ENCODE assay signal across 23 mouse cellular contexts in genomic region chr2:148290326-148290725, GRCm38 (mm10).
DNase-seq lines count a peak whose midpoint lies in the region; ATAC-seq and TF ChIP-seq lines count a peak whose summit lies in the region.
"Had no signal": no experiment of that assay in that cellular context is flagged by ENCODE, and none has a peak within 500 bp of the region (broad histone marks: within the 10 kb centered on the region; RNA-seq: fewer than 3 reads in every experiment).

No protein-coding gene starts in this region.

- WGBS in heart, embryonic 12.5 days: 50% methylated on average over 3 of the region's 3 CpGs
- WGBS in midbrain, postnatal 0 days: 71% methylated on average over 3 of the region's 3 CpGs

- H3K9ac ChIP-seq in heart, embryonic 12.5 days: no peak overlapping the region
- H3K9ac ChIP-seq in midbrain, postnatal 0 days (replicated peaks; ENCODE audit: low read length, poor library complexity, severe bottlenecking): no peak overlapping the region
- H3K9ac ChIP-seq: forebrain, embryonic 12.5 days; hindbrain, embryonic 13.5 days; limb, embryonic 12.5 days; liver, postnatal 0 days had no signal

- peak; percentile 10 to 17 for DNase-seq in heart, adult 18-20 months
- DNase-seq in kidney, adult 9 months: peak; percentile 15
- DNase-seq in kidney, adult 18-20 months: no peak
- DNase-seq in 3T3-L1 (ENCODE audit: low read depth, low spot score) (peak; percentile 79), adipocyte (ENCODE audit: low spot score) (peak; percentile 5)
- no peak for DNase-seq in midbrain, postnatal 0 days (ENCODE audit: low spot score)
- DNase-seq in adrenal gland, postnatal 4 days (ENCODE audit: low spot score in 2 of 2): no peak
- DNase-seq: adrenal gland, postnatal 25 days; cerebellum, adult 11 months; cerebellum, postnatal 10 days; heart, postnatal 36 days; kidney, postnatal 10 days; liver, postnatal 0 days; lung, postnatal 10 days; thymus, adult 18-20 months; thymus, postnatal 36 days had no signal

- H3K4me2 ChIP-seq in heart, embryonic 12.5 days: no peak overlapping the region
- no peak overlapping the region for H3K4me2 ChIP-seq in midbrain, postnatal 0 days (ENCODE audit: low read depth, low read length, poor library complexity, severe bottlenecking)
- H3K4me2 ChIP-seq: forebrain, embryonic 12.5 days; hindbrain, embryonic 13.5 days; limb, embryonic 12.5 days; liver, embryonic 11.5 days; midbrain, embryonic 11.5 days had no signal

- no peak for ATAC-seq in heart, embryonic 12.5 days (ENCODE audit: insufficient number of reproducible peaks, low FRiP score)
- no peak for ATAC-seq in midbrain, postnatal 0 days (ENCODE audit: low FRiP score)
- ATAC-seq: liver, postnatal 0 days had no signal

- no peak overlapping the region for H3K4me3 ChIP-seq in heart, embryonic 12.5 days
- H3K4me3 ChIP-seq in midbrain, postnatal 0 days (ENCODE audit: low read depth, low read length): no peak overlapping the region
- H3K4me3 ChIP-seq: erythroblast, embryonic 14.5 days; forebrain, embryonic 12.5 days; hindbrain, embryonic 13.5 days; limb, embryonic 12.5 days had no signal

- no peaks in the 10 kb centered on the region for H3K27me3 ChIP-seq in heart, embryonic 12.5 days (replicated peaks)
- no peaks in the 10 kb centered on the region for H3K27me3 ChIP-seq in midbrain, postnatal 0 days (ENCODE audit: insufficient read depth, low read length)
- H3K27me3 ChIP-seq: forebrain, embryonic 12.5 days; hindbrain, embryonic 13.5 days; limb, embryonic 12.5 days had no signal

- H3K36me3 ChIP-seq in heart, embryonic 12.5 days: no peaks in the 10 kb centered on the region
- H3K36me3 ChIP-seq in midbrain, postnatal 0 days (ENCODE audit: insufficient read depth, low read length): no peaks in the 10 kb centered on the region
- H3K36me3 ChIP-seq: forebrain, embryonic 12.5 days; hindbrain, embryonic 13.5 days; limb, embryonic 12.5 days had no signal

- TF ChIP-seq CTCF in midbrain, postnatal 0 days (IDR thresholded peaks at IDR 0.05): no peak

- H3K4me1 ChIP-seq in heart, embryonic 12.5 days (replicated peaks): no peaks in the 10 kb centered on the region
- H3K4me1 ChIP-seq in midbrain, postnatal 0 days (ENCODE audit: insufficient read depth, low read length): no peaks in the 10 kb centered on the region
- H3K4me1 ChIP-seq: forebrain, embryonic 12.5 days; hindbrain, embryonic 13.5 days; limb, embryonic 12.5 days had no signal

- H3K27ac ChIP-seq in heart, embryonic 12.5 days (ENCODE audit: poor library complexity, severe bottlenecking): no peak overlapping the region
- H3K27ac ChIP-seq in midbrain, postnatal 0 days (ENCODE audit: low read depth, low read length): no peak overlapping the region
- H3K27ac ChIP-seq: forebrain, embryonic 12.5 days; hindbrain, embryonic 13.5 days; limb, embryonic 12.5 days had no signal

- 0 out of 2 replicates have a peak, but pooled peaks cover 4% of the 10 kb centered on the region for H3K9me3 ChIP-seq in heart, embryonic 12.5 days (replicated peaks)
- H3K9me3 ChIP-seq in midbrain, postnatal 0 days (ENCODE audit: low read length): no peaks in the 10 kb centered on the region
- H3K9me3 ChIP-seq: forebrain, embryonic 12.5 days; hindbrain, embryonic 13.5 days; limb, embryonic 12.5 days had no signal

Comparison
In these comparisons a context has a peak if more than half of its experiments do, and no peak if none do; other contexts are left out.
1. DNase-seq: peak in heart, adult 18-20 months (2 of 2), kidney, adult 9 months (single experiment), 3T3-L1 (single experiment) and adipocyte (single experiment); none in kidney, adult 18-20 months (single experiment), midbrain, postnatal 0 days (single experiment) and adrenal gland, postnatal 4 days (0 of 2).